Mouse (Mus musculus) hindbrain, embryonic 16.5 days (tissue): ENCODE measurements at regions not wholly inside any gene's neighbourhood (a gene's known extent, or its start where the extent isn't known, plus 50 kb on each side); places are given as distances from the start of the nearest gene placed in this dataset.

ENCODE experiments used
- ATAC-seq: fragments of 200-750 bp; cut with Nextera tagmentation; 2 replicates; pipeline ENCODE4 v1.8.0; 2017; ENCODE audit warnings: moderate TSS enrichment, moderate library complexity
- H3K27ac ChIP-seq: fragments of 300-500 bp; sonication (generic); 2 replicates; pipeline ENCODE4 v1.5.1; 2014; ENCODE audit warnings: low read depth, mild to moderate bottlenecking, control low read depth, low read length, moderate library complexity
- H3K27me3 ChIP-seq: fragments of 300-500 bp; sonication (generic); replicated peaks from 2 replicates; pipeline ENCODE4 v1.6.1; 2014; ENCODE audit warnings: low read length; ENCODE audit not compliant: control insufficient read depth, insufficient read depth
- H3K36me3 ChIP-seq: fragments of 300-500 bp; sonication (generic); 2 replicates; pipeline ENCODE4 v1.6.1; 2014; ENCODE audit warnings: mild to moderate bottlenecking, low read length, moderate library complexity, mixed read lengths; ENCODE audit not compliant: control insufficient read depth, insufficient read depth
- H3K4me1 ChIP-seq: fragments of 300-500 bp; sonication (generic); 2 replicates; pipeline ENCODE4 v1.6.1; 2014; ENCODE audit warnings: low read depth, low read length; ENCODE audit not compliant: control insufficient read depth, insufficient read depth
- H3K4me2 ChIP-seq: fragments of 300-500 bp; sonication (generic); 2 replicates; pipeline ENCODE4 v1.6.1; 2014; ENCODE audit warnings: mild to moderate bottlenecking, low read length, control low read depth, moderate library complexity
- H3K4me3 ChIP-seq: fragments of 300-500 bp; sonication (generic); 2 replicates; pipeline ENCODE4 v1.5.1; 2014; ENCODE audit warnings: mild to moderate bottlenecking, low read length, control low read depth, moderate library complexity
- H3K9ac ChIP-seq: fragments of 300-500 bp; sonication (generic); 2 replicates; pipeline ENCODE4 v1.6.1; 2014; ENCODE audit warnings: low read depth, mild to moderate bottlenecking, control low read depth, low read length, moderate library complexity
- H3K9me3 ChIP-seq: fragments of 300-500 bp; sonication (generic); 2 replicates; pipeline ENCODE4 v1.6.1; 2014; ENCODE audit warnings: mild to moderate bottlenecking, low read length, moderate library complexity; ENCODE audit not compliant: control insufficient read depth
- WGBS: fragments of 180-500 bp; shearing (Covaris S2); extraction: QIAGEN DNeasy Blood & Tissue Kit; methylation state at CpG from one replicate; pipeline ENCODE4 v1.1.7; 2014; 5-methylcytosine and 5-hydroxymethylcytosine counted together

- no peak for ATAC-seq
- H3K27ac ChIP-seq, result peak overlapping the region; percentile 64; the same call in 1 of the 2 replicates
- WGBS, result 39% methylated on average over 10 of the region's 10 CpGs
Observed at GRCm38 (mm10) chr11:71440392-71440791, 209.9 kb upstream of the Nlrp1b start.

GRCm38 (mm10) chr11:71444056-71444455 is 213.5 kb upstream of the Nlrp1b start:
- Histone ChIP-seq H3K27me3 (no peaks in the 10 kb centered on the region), H3K9me3 (no peaks in the 10 kb centered on the region), H3K4me1 (peaks cover 20% of the 10 kb centered on the region), H3K36me3 (no peaks in the 10 kb centered on the region), H3K4me3 (no peak overlapping the region), H3K4me2 (no peak overlapping the region), H3K9ac (no peak overlapping the region), H3K27ac (no peak overlapping the region)
- WGBS, result 29% methylated on average over 6 of the region's 6 CpGs
- ATAC-seq, result no peak

More at GRCm38 (mm10) chr11:71440392-71440791, 209.9 kb upstream of the Nlrp1b start:
- no peaks in the 10 kb centered on the region for H3K27me3 ChIP-seq
- H3K9me3 ChIP-seq, result no peaks in the 10 kb centered on the region
- 0 out of 2 replicates have a peak overlapping the region, but pooled peaks have one; percentile 17 for H3K4me3 ChIP-seq
- H3K4me1 ChIP-seq, result peaks cover 22% of the 10 kb centered on the region
- H3K36me3 ChIP-seq, result no peaks in the 10 kb centered on the region
- no peak overlapping the region for H3K9ac ChIP-seq
- peak overlapping the region; percentile 47 for H3K4me2 ChIP-seq

- Histone ChIP-seq H3K4me1 (peaks cover 9% of the 10 kb centered on the region; the same call in 1 of the 2 replicates), H3K9me3 (no peaks in the 10 kb centered on the region), H3K27ac (no peak overlapping the region), H3K27me3 (no peaks in the 10 kb centered on the region), H3K4me3 (no peak overlapping the region), H3K36me3 (no peaks in the 10 kb centered on the region), H3K4me2 (no peak overlapping the region), H3K9ac (no peak overlapping the region)
- ATAC-seq, result no peak
- WGBS, result 46% methylated on average over 5 of the region's 5 CpGs
Observed at GRCm38 (mm10) chr11:71446641-71447040, 216.1 kb upstream of the Nlrp1b start.

GRCm38 (mm10) chr11:71447841-71448745 is 217.6 kb upstream of the Nlrp1b start:
- ATAC-seq, result no peak
- Histone ChIP-seq H3K9ac (no peak overlapping the region), H3K4me3 (no peak overlapping the region), H3K27me3 (no peaks in the 10 kb centered on the region), H3K36me3 (no peaks in the 10 kb centered on the region), H3K27ac (no peak overlapping the region), H3K4me1 (peaks cover 9% of the 10 kb centered on the region; the same call in 1 of the 2 replicates), H3K9me3 (no peaks in the 10 kb centered on the region), H3K4me2 (no peak overlapping the region)
- WGBS, result 53% methylated on average over 10 of the region's 10 CpGs

GRCm38 (mm10) chr11:71480094-71480493 is 249.6 kb upstream of the Nlrp1b start:
- 77% methylated on average over 3 of the region's 3 CpGs for WGBS
- no peak for ATAC-seq
- no peak overlapping the region for H3K9ac ChIP-seq

GRCm38 (mm10) chr11:71497863-71498262 is 251.9 kb upstream of the Wscd1 start:
- Histone ChIP-seq H3K4me3 (no peak overlapping the region), H3K4me1 (peaks cover 4% of the 10 kb centered on the region), H3K27ac (peak overlapping the region; percentile 41), H3K4me2 (no peak overlapping the region), H3K9me3 (no peaks in the 10 kb centered on the region; the same call in 1 of the 2 replicates), H3K9ac (0 out of 2 replicates have a peak overlapping the region, but pooled peaks have one; percentile 29), H3K36me3 (no peaks in the 10 kb centered on the region), H3K27me3 (no peaks in the 10 kb centered on the region)
- peak; percentile 88 for ATAC-seq
- 14% methylated on average over 5 of the region's 5 CpGs for WGBS

More at GRCm38 (mm10) chr11:71480094-71480493, 249.6 kb upstream of the Nlrp1b start:
- no peak overlapping the region for H3K27ac ChIP-seq
- H3K27me3 ChIP-seq, result no peaks in the 10 kb centered on the region
- no peaks in the 10 kb centered on the region for H3K4me1 ChIP-seq
- H3K4me2 ChIP-seq, result no peak overlapping the region
- H3K36me3 ChIP-seq, result no peaks in the 10 kb centered on the region
- no peak overlapping the region for H3K4me3 ChIP-seq
- H3K9me3 ChIP-seq, result no peaks in the 10 kb centered on the region

GRCm38 (mm10) chr11:71498299-71498698 is 251.4 kb upstream of the Wscd1 start:
- no peaks in the 10 kb centered on the region for H3K27me3 ChIP-seq
- no peaks in the 10 kb centered on the region; the same call in 1 of the 2 replicates for H3K9me3 ChIP-seq
- peaks cover 4% of the 10 kb centered on the region for H3K4me1 ChIP-seq
- no peaks in the 10 kb centered on the region for H3K36me3 ChIP-seq
- no peak overlapping the region for H3K4me2 ChIP-seq
- no peak overlapping the region for H3K9ac ChIP-seq
- H3K27ac ChIP-seq, result peak overlapping the region; percentile 41; the same call in 1 of the 2 replicates
- no peak for ATAC-seq
- H3K4me3 ChIP-seq, result no peak overlapping the region
- WGBS, result 59% methylated on average over 3 of the region's 3 CpGs

GRCm38 (mm10) chr11:71502156-71502555 is 247.6 kb upstream of the Wscd1 start:
- Histone ChIP-seq H3K4me2 (no peak overlapping the region), H3K9me3 (no peaks in the 10 kb centered on the region), H3K27ac (no peak overlapping the region), H3K4me1 (peaks cover 4% of the 10 kb centered on the region), H3K9ac (no peak overlapping the region), H3K27me3 (no peaks in the 10 kb centered on the region), H3K4me3 (no peak overlapping the region), H3K36me3 (no peaks in the 10 kb centered on the region)
- ATAC-seq, result no peak
- WGBS, result 82% methylated on average over 3 of the region's 3 CpGs

GRCm38 (mm10) chr11:71512271-71513066 is 237.3 kb upstream of the Wscd1 start:
- Histone ChIP-seq H3K4me1 (peaks cover 2% of the 10 kb centered on the region; the same call in 1 of the 2 replicates), H3K4me3 (no peak overlapping the region), H3K4me2 (no peak overlapping the region), H3K9ac (no peak overlapping the region), H3K27me3 (no peaks in the 10 kb centered on the region), H3K9me3 (no peaks in the 10 kb centered on the region), H3K27ac (no peak overlapping the region), H3K36me3 (no peaks in the 10 kb centered on the region)
- 69% methylated on average over 15 of the region's 15 CpGs for WGBS
- ATAC-seq, result no peak
